Mouse (Mus musculus) hindbrain, embryonic 11.5 days (tissue): ENCODE measurements around the gene Nudt22. TPM values are rescaled to one million over a fixed set of nuclear protein-coding genes. Genes with fewer than 3 reads are reported as not detected.
"Not testable (repeated sequence)": the region's sequence is repeated elsewhere in the genome, so short reads cannot be mapped to it uniquely, and the experiment has no call there.

Experiments
- ATAC-seq: fragments of 200-750 bp; cut with Nextera tagmentation; 2 replicates; pipeline ENCODE4 v1.8.0; 2017; ENCODE audit warnings: mild to moderate bottlenecking, moderate TSS enrichment, moderate library complexity; ENCODE audit not compliant: low FRiP score
- DNase-seq: peaks from one replicate; pipeline ENCODE4 v3.0.0-alpha.2; 2015; ENCODE audit warnings: low spot score
- H3K27ac ChIP-seq: fragments of 300-500 bp; sonication (generic); 2 replicates; pipeline ENCODE4 v1.5.1; 2014; ENCODE audit warnings: mild to moderate bottlenecking, low read depth, low read length
- H3K27me3 ChIP-seq: fragments of 300-500 bp; sonication (generic); 2 replicates; pipeline ENCODE4 v1.6.1; 2014; ENCODE audit warnings: mild to moderate bottlenecking, low read length, moderate library complexity, mixed read lengths; ENCODE audit not compliant: control insufficient read depth, insufficient read depth
- H3K36me3 ChIP-seq: fragments of 300-500 bp; sonication (generic); 2 replicates; pipeline ENCODE4 v1.6.1; 2014; ENCODE audit warnings: mild to moderate bottlenecking, low read length, moderate library complexity, mixed read lengths; ENCODE audit not compliant: control insufficient read depth, insufficient read depth
- H3K4me1 ChIP-seq: fragments of 300-500 bp; sonication (generic); replicated peaks from 2 replicates; pipeline ENCODE4 v1.6.1; 2014; ENCODE audit warnings: low read length, mixed read lengths; ENCODE audit not compliant: control insufficient read depth, insufficient read depth
- H3K4me2 ChIP-seq: fragments of 300-500 bp; sonication (generic); replicated peaks from 2 replicates; pipeline ENCODE4 v1.6.1; 2014; ENCODE audit warnings: mild to moderate bottlenecking, low read depth, low read length
- H3K4me3 ChIP-seq: fragments of 300-500 bp; sonication (generic); 2 replicates; pipeline ENCODE4 v1.5.1; 2014; ENCODE audit warnings: low read depth, low read length
- H3K9ac ChIP-seq: fragments of 300-500 bp; sonication (generic); 2 replicates; pipeline ENCODE4 v1.6.1; 2014; ENCODE audit warnings: low read depth, low read length
- H3K9me3 ChIP-seq: fragments of 300-500 bp; sonication (generic); 2 replicates; pipeline ENCODE4 v1.6.1; 2016; ENCODE audit warnings: low read length; ENCODE audit not compliant: control insufficient read depth
- WGBS: fragments of 180-500 bp; shearing (Covaris S2); extraction: QIAGEN DNeasy Blood & Tissue Kit; methylation state at CpG from one replicate; pipeline ENCODE4 v1.1.7; 2014; 5-methylcytosine and 5-hydroxymethylcytosine counted together
- polyA plus RNA-seq: library from polyadenylated mRNA; unstranded; fragments of >200 nt; fragmentation: Nextera tagmentation; extraction: Ambion mirVana; gene quantifications from 2 replicates; pipeline ENCODE4 v1.2.1, GENCODE M21; 2014

The Nudt22 gene
- polyA plus RNA-seq, 1 experiment from 2014 or later = 19.3 TPM

GRCm38 (mm10) chr19:6992011-6992858 lies 3.7 kb downstream of the Nudt22 start, which contains the start of gene Dnajc4:
TSS of gene Dnajc4 (minus strand) at chr19:6992572.
- Histone ChIP-seq H3K4me2 (peak within 1 kb of the TSS; percentile 84), H3K4me1 (peaks cover 13% of the 10 kb centered on the region), H3K27ac (peak within 1 kb of the TSS; percentile 73), H3K36me3 (no peaks in the 10 kb centered on the region), H3K4me3 (peak within 1 kb of the TSS; percentile 43), H3K27me3 (no peaks in the 10 kb centered on the region), H3K9ac (peak within 1 kb of the TSS; percentile 58), H3K9me3 (no peaks in the 10 kb centered on the region)
- DNase-seq (peak; percentile 96), ATAC-seq (peak; percentile 96)
- 1% methylated on average over 36 of the region's 37 CpGs for WGBS

DNA sequence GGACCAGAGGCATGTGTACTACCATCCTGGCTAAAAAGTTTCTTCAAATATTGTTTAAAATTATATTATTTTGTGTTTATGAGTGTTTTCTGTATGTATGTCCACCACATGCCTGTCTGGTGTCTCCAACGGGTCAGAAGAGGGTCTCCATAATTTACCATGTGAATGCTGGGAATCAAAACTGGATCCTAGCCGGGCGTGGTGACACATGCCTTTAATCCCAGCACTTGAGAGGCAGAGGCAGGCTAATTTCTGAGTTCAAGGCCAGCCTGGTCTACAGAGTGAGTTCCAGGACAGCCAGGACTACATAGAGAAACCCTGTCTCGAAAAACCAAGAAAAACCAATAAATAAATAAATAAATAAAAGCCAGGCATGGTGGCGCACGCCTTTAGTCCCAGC lies 4.8 kb downstream of the Nudt22 start:
- H3K9me3 ChIP-seq, ATAC-seq, DNase-seq, H3K27ac ChIP-seq, H3K9ac ChIP-seq, H3K4me1 ChIP-seq, H3K4me3 ChIP-seq, H3K36me3 ChIP-seq, H3K27me3 ChIP-seq, H3K4me2 ChIP-seq: not testable (repeated sequence)
- WGBS = 92% methylated on average over 6 of the region's 6 CpGs

DNA sequence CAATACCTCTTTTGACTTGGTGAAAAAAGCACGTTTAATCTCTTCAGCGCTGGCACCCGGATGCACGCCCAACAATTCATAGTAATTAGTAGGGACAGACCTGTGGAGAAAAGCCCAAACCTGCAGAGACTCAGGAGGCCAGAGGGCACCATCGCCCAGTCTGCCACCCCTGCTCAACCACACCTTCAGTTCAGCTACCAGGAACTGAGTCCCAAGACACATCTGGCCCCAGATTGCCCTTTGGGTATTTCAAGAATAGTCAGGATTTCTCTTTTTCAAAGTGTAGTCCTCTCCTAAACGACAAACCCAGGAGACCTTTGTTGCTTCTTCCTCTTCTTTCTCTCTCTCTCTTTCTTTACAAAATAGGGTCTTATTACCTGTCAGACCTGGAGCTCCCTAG lies 5.2 kb downstream of the Nudt22 start:
- DNase-seq (no peak), ATAC-seq (no peak)
- H3K27me3 ChIP-seq = no peaks in the 10 kb centered on the region
- H3K9ac ChIP-seq = no peak overlapping the region
- no peaks in the 10 kb centered on the region for H3K9me3 ChIP-seq
- H3K4me1 ChIP-seq = peaks cover 7% of the 10 kb centered on the region
- 91% methylated on average over 6 of the region's 6 CpGs for WGBS
- no peak overlapping the region for H3K4me2 ChIP-seq
- H3K4me3 ChIP-seq = no peak overlapping the region
- H3K36me3 ChIP-seq = no peaks in the 10 kb centered on the region
- H3K27ac ChIP-seq = no peak overlapping the region

DNA sequence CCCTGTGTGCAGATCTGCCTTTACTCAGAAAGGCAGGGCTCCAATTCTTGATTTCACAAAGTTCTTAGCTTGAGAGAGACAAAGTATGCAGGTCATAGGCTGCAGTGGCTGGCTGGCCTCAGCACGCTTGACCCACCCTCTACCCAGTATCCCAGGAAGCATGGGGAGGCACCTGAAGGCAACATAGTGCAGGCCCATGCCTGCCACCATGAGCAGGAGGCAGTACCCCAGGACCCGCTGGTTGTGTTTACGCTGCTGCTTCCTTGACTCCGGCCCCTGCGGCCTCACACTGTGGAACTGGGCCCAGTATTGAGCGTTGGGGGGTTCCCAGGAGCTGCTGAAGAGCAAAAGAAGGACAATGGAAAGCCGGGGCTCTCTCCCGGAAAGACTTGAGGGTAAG lies 6.7 kb downstream of the Nudt22 start:
- Histone ChIP-seq H3K27me3 (no peaks in the 10 kb centered on the region), H3K4me1 (peaks cover 7% of the 10 kb centered on the region), H3K4me3 (no peak overlapping the region), H3K9me3 (no peaks in the 10 kb centered on the region), H3K27ac (no peak overlapping the region), H3K4me2 (no peak overlapping the region), H3K36me3 (no peaks in the 10 kb centered on the region), H3K9ac (no peak overlapping the region)
- ATAC-seq = no peak
- 80% methylated on average over 8 of the region's 8 CpGs for WGBS
- no peak for DNase-seq

DNA sequence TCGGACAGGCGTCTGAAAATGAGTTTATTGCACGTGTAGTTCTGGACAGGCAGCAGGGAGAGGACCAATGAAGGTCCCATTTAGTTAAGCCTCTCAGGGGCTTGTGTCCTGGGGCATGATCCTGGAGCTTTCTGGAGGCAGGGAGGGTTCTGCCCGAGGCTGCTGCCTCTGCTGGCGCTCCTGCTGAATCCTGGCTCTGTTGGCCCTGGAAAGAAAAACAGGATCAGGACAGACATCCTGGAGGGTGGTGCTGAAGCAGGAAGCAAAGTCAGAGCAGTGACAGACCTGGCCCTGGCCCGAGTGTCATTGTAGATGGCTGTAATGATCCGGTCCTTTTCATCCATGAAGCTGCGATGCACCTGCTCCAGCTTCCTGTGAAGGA lies 8.0 kb downstream of the Nudt22 start:
- no peak for ATAC-seq
- Histone ChIP-seq H3K4me3 (peak overlapping the region; percentile 77), H3K9me3 (no peaks in the 10 kb centered on the region), H3K27me3 (no peaks in the 10 kb centered on the region), H3K4me1 (peaks cover 4% of the 10 kb centered on the region), H3K27ac (peak overlapping the region; percentile 67), H3K4me2 (peak overlapping the region; percentile 99), H3K36me3 (no peaks in the 10 kb centered on the region), H3K9ac (peak overlapping the region; percentile 89)
- under 1% methylated on average over 8 of the region's 8 CpGs for WGBS
- DNase-seq = no peak

DNA sequence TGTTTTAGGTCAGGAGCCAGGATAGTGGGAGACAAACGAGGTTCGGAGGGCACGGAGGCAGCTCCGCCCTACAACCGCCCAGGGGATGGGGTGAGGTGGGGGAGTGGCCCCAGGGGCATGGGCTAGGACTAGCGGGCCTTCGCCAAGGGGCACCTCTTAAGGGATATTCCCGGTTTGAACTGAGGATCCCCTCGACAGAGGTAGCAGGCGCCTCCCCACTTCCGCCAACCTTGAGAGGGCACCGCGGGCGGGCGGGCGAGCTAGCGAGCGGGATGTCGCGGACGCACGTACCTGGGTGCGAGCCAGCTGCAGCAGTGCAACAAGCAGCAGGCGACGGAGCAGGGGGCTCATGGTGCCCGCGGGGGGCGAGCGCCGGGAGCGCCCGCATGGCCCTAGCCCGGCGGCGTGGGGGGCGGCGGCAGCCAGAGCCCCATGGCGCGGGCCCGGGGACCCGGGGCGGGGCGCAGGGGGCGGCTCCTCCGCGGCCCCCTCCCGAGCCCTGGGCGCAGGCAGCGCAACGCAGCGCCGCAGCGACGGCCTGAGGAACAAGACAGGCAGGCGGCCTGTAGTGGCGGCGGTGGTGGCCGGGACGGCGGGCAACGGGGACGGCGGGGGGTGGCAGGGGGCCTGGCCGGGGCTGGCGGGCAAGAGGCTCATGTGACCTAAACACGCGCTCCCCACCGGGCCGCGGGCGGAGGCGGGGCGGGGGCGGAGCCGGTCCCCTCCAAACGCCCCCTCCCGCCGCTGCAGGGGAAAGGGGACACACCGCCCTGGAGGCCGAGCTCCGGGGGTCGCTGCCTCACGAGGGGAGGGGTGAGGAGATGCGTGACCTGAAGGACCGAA lies 8.6 kb downstream of the Nudt22 start, which contains the start of gene Vegfb:
Gene Vegfb (minus strand): TSS at position 591 of the 843 bp plus-strand sequence.
- no peaks in the 10 kb centered on the region for H3K36me3 ChIP-seq
- H3K4me1 ChIP-seq = peaks cover 3% of the 10 kb centered on the region
- no peaks in the 10 kb centered on the region for H3K27me3 ChIP-seq
- under 1% methylated on average over 66 of the region's 85 CpGs for WGBS
- DNase-seq = peak; percentile 65
- peak within 1 kb of the TSS; percentile 67 for H3K27ac ChIP-seq
- no peaks in the 10 kb centered on the region for H3K9me3 ChIP-seq
- H3K9ac ChIP-seq = peak within 1 kb of the TSS; percentile 89
- H3K4me3 ChIP-seq = peak within 1 kb of the TSS; percentile 77
- ATAC-seq = peak; percentile 65
- peak within 1 kb of the TSS; percentile 99 for H3K4me2 ChIP-seq

DNA sequence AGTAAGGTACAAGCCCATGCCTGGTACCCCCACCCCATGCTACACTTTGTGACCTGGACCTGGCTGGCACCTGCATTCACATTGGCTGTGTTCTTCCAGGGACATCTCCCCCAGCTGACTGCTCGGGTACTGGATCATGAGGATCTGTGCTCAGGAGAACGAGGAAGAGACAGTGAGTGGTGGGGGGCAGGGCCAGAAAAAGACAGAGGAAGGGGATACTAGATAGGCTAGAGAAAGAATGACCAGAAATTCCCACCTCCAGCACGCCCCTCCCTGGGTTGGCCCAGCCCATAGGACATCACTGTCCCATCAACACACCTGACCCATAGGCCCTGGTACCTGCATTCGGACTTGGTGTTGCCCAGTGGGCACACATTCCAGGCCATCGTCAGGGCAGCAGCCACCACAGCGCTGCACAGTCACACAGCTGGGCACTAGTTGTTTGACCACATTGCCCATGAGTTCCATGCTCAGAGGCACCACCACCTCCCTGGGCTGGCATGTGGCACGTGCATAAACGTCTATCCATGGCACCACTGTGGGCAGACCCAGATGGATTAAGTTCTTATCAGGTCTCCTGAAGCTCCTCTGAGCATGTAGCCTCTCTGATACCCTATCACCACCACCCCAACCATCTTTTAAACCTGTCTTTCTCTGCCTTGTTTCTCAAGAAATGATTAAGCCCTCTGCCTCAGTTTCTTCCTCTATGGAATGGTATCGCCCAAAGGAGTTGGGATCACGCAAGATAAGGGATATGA lies 9.8 kb downstream of the Nudt22 start:
- Histone ChIP-seq H3K27ac (no peak overlapping the region), H3K4me3 (peak overlapping the region; percentile 77)
- WGBS = 84% methylated on average over 10 of the region's 10 CpGs

DNA sequence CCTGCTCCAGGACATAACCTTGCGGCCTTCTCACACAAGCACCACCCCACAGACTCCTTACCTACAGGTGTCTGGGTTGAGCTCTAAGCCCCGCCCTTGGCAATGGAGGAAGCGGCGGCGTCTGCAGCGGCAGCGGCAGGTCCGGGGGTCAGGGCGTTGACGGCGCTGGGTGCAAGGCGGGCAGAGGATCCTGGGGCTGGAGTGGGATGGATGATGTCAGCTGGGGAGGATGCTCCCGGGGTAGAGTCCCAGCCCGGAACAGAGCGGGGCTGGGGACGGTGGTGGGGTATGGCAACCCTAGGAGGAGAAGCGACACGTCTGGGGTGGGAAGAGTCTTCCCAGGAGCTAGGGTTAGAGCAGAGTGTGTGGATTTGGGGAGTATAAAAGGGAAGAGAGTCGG lies 10.6 kb downstream of the Nudt22 start:
- ATAC-seq = no peak
- H3K27ac ChIP-seq = no peak overlapping the region
- H3K4me3 ChIP-seq = no peak overlapping the region
- 80% methylated on average over 19 of the region's 19 CpGs for WGBS
- H3K9ac ChIP-seq = no peak overlapping the region
- no peaks in the 10 kb centered on the region for H3K27me3 ChIP-seq
- DNase-seq = no peak
- peaks cover 7% of the 10 kb centered on the region for H3K4me1 ChIP-seq
- H3K4me2 ChIP-seq = no peak overlapping the region
- H3K9me3 ChIP-seq = no peaks in the 10 kb centered on the region
- H3K36me3 ChIP-seq = no peaks in the 10 kb centered on the region

More for the DNA sequence above, 9.8 kb downstream of the Nudt22 start:
- Histone ChIP-seq H3K27me3 (no peaks in the 10 kb centered on the region), H3K9ac (no peak overlapping the region), H3K4me1 (peaks cover 3% of the 10 kb centered on the region), H3K9me3 (no peaks in the 10 kb centered on the region), H3K36me3 (no peaks in the 10 kb centered on the region), H3K4me2 (peak overlapping the region; percentile 99)
- no peak for DNase-seq
- no peak for ATAC-seq
